Mouse (Mus musculus) megakaryocyte, embryonic 14.5 days (primary cell): Measurements from ENCODE around the gene Cyp2t4.

Source experiments
- FLI1 ChIP-seq: IDR thresholded peaks from 2 replicates; pipeline ENCODE4 v1.6.1; 2012; ENCODE audit warnings: low read length, inconsistent platforms, mixed read lengths
- GATA1 ChIP-seq: IDR thresholded peaks from 3 replicates; pipeline ENCODE4 v1.6.1; 2012; ENCODE audit warnings: mixed read lengths, low read length, inconsistent platforms, borderline replicate concordance

- TF ChIP-seq GATA1 (no peak), FLI1 (no peak)
Measured at GRCm38 (mm10) chr7:27192434-27192833, 38.9 kb downstream of the Cyp2t4 start.
